Mouse (Mus musculus) lung, postnatal 14 days (tissue): ENCODE data around the gene Axl.
"Not testable (repeated sequence)": the region's sequence is repeated elsewhere in the genome, so short reads cannot be mapped to it uniquely, and the experiment has no call there.

ENCODE experiments used
- DNase-seq: peaks from one replicate; pipeline ENCODE4 v3.0.0; 2021

Axl gene

DNA sequence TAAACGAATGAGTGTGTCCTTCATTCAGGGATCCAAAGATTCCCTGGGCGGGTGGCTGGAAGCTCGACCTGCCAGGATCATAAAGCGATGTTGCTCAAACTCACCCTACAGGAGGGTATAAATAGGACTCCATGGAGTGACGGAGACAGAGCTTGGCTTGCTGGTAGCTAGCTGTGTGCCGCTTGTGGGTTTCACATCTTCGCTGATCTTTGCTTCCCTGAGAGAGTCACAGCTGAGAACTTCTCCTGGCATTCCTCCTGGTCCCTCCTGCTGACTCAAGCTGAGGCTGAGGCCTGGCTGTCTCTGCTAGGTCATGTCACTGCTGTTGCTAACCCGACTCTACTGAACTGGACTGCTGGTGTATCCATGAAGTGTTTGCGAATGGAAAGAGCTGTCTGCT, 4.5 kb upstream of the Axl start:
- not testable (repeated sequence) for DNase-seq

DNA sequence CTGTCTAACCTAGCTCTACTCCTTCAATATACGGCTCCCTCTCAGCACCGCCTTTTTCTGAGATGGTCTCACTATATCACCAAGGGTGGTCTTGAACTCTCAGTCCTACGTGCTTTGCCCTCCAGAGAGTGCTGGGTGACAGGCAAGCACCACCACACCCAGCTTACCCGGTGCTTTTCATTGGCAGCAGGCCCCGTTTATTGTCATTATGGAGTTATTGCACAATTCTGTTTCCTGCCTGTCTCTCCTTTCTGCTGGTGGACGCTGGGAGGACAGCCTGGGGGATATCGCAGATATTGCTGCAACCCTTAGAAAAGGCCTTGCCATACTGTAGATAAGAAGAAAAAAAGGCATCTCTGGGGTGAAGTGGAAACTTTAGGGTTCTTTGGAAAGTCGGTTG, 2.1 kb upstream of the Axl start:
- peak; percentile 54 for DNase-seq

DNA sequence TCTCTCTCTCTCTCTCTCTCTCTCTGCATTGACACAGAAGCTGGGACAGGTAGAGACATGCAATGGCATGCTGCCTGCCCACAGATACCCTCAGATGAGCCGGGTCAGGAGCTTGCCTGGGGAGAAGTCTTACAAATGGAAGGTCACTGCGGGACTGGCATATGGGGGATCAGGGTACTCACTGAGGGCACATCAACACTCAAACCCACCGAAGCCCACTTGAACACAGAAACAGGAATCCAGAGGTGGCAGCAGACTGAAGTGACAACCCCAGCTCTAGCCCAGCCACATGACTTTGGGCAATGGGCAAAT, 580 bp upstream of the Axl start:
- DNase-seq: no peak

DNA sequence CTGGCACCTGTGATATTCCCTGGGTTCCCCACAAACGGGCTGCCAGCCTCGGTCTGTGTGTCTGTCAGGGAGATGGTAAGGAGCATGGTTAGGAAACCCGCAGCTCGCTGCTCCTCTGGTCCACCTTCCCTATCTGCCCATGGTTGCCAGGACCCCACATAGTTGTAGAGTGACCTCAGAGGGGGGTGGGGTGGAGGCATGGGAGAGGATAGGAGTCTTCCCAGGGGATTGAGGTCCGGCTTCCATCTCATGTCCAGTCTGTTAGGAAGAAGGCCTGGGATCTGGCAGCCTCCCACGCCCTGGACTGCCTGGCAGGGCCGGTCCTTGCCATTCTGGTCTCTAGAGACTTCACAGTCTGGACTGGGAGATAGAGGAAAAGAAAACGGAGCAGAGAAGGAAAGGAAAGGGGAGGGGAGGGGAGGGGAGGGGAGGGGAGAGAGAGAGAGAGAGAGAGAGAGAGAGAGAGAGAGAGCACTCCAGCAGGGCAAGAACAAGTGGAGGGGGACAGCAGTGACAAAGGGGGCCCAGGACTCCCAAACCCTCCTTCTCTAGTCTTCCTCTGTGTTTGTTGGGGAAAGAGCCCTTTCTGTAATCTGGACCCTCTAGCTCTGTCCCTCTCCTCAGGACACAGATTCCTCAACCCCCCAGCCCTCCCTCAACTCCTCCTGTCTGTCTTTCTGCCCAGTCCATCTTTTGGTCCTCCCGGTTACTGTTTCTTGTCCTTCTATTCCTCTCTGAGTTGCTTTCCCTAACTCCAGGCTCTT, 867 bp downstream of the Axl start:
- DNase-seq: peak; percentile 27

DNA sequence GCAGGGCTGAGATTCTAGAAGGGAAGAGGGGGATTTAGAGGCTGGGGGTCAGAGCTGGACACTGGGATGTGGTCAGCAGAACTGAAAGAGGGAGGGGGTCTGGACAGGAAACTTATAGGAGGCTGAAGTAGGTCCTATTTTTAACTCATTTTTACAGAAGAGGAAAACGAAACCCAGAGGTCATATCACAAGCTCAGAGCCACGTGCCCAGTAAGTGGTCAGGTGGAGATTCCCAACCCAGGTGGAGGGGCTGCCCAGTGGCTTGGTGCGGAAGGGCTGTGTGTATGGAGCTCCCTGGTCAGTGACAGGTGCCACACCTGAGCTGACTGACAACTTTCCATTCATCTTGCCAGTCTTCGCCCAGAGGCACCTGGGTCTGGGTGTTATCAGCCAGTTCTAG, 1.5 kb downstream of the Axl start:
- no peak for DNase-seq

DNA sequence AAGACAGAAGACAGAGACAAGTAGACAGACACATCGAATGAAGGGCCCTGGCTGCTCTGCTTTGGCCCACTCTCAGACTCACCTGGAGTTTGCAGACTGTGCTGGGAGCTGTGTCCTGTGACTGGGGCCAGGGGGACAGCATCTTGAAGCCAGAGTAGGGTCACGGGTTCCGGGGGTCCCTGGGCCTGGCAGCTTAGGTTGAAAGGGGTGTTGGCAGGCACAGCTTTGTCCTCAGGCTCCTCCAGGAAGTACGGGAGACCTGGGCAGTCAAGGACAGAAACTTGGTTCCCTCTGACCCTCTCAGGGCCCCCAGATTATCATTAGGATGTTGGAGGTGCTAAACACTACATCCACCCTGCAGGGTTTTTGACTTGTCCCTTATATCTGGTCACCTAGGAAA, 2.8 kb downstream of the Axl start:
- DNase-seq: no peak

DNA sequence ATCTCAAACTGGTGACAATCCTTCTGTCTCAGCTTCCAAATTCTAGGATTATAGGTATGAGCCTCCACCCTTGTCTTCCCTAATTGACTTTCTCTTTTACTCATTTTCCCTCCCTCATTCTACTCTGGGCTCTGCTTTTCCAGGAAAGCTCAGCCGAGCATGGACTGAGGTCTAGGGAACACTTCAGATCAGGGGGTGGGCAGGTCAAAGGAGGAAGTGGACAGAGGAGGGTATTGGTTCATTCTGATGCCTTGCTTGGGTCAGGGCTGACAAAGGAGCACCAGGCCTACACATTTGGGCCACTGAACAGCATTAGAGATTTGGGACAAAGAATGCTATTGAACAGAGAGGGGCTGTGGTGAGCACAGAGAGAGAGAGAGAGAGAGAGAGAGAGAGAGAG, 3.7 kb downstream of the Axl start:
- DNase-seq: no peak

DNA sequence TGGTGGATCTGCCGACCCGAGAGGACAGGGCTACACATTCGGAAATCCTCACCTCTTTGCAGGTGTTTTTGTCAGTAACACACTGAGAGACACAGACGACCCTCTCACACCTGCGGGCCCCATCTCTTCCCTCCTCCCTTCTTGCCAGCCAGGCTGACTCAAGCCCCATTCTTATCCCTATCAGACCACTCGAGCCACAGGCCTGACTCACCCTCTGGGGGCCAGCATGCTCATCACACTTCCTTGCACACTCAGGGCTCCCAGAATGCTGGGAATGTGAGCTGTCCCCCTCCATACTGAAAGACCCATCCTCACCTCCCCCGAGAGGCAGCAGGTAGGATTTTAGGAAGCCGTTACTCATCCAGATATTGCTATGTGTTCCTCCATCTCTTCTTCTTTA, 4.8 kb downstream of the Axl start:
- no peak for DNase-seq

DNA sequence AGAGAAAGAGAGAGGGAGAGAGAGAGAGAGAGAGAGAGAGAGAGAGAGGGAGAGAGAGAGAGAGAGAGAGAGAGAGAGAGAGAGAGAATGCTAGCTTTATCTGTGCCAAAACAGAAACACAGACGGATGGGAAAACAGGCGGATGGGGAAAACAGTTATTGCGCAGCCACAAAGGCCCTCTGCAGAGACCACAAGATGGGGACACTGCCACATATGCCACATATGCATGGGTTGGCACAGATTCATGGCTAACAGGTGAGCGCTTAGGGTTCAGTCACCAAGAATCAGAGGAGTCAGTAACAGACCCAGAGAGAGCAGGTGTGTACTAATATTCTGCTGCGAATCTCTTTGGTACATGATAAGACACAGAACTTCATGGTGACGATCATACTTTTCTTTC, 5.8 kb downstream of the Axl start:
- DNase-seq: no peak

DNA sequence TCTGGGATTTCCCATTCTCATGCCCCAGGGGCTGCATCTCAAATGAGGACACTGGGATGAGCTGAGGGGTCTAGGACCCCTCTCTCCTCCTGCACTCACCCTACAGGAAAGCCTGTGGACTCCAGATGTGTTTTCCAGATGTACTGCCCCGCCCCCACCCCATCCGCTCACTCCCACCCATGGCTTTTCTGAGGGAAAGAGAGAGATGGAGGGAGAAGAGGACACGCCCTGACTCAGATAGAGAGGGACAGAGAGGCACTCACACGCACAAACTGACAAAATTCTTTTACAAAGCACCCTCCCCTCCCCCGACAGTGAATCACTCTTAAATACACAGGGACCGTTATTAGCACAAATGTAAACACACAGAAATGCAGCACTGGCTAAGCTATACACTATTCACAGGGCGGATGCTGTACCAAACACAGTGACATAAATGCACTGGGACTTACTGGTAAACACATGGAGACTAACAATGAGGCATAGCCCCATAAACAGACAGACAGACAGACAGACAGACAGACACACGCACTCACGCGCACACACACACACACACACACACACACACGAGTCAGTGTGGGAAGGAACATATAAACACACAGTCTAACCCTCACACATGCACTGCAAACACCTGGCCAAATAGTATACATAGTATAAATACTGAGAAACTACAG, 6.4 kb downstream of the Axl start:
- peak; percentile 38 for DNase-seq

DNA sequence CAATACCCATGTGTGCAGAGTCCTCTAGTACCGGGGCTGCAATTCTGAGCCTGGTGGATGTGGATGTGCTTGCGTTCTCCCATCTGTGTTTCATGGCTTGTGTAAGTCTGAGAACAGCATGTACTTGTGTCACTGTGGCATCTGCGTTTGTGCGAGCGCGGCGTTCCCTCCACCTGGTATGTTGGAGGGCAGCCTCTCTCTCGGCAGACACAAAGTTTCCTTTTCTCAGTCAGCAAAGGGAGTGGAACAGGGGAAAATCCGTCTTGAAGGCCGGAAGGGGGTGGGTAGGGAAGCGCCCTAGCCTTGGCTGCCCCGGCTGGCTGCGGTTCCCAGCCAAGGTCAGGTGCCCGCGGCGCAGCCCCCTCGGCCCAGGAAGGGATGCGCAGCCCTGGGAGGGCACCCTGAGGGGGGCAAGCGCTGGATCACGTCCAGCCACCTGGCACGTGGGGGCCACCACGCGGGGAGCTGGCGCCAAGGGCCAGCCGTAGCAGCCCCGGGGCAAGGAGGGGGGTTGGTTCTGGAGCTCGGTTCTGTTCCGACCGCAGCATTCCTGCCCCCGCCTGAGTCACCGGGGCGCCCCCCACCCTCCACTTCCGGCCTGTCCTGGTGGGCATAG, 7.1 kb downstream of the Axl start:
- DNase-seq: peak; percentile 45

DNA sequence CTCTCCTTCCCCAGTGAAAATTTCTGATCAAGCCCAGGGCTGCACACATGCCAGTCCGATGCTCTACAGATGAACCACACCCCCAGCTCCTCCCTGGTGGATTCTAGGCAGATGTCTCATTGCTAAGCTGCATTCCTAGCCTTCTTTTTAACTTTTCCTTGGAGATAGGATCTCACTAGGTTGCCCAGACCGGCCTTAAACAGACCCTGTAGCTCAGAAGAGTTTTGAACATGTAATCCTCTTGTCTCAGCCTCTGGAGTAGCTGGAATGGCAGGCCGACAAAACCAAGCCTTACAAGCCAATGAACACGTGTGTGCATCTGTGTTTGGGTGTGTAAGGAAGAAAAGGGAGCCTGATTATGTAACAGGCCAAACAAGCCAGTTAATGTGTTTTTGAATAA, 7.8 kb downstream of the Axl start:
- DNase-seq: no peak

DNA sequence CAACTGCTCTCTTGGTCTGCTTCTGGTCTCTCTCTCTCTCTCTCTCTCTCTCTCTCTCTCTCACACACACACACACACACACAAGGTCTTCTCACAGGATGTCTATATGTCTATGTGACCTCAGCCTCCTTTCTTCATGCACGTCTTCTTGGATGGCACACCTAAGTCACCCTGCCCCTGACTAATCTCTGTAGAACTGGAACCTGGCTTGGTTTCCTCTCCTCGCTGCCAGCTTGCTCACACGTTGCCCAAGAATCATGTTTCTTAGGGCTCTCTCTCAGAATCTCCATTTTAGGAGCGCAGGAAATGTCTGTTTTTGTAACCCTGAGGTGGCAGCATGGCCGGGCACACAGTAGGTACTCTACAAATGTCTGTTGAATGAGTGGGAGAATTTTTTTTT, 8.5 kb downstream of the Axl start:
- no peak for DNase-seq

DNA sequence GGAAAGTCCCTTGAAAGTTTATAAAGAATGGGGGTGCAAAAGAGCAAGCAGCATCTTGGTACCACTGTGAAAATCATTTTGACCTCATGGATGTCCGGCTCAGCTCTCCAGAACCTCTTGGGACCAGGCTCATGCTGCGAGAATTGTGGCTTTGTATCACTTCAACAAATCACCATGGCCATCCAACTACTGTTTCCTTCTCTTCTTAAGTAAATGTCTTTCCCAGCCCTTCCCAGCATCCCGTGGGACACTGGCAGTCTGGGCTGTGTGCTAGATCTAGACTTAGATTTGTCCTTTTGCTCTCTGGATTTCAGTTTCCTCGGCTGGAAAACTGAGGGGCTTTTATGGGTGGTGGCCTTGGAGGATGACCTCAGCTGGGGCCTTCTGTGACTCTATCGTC, 20.3 kb downstream of the Axl start:
- DNase-seq: no peak

DNA sequence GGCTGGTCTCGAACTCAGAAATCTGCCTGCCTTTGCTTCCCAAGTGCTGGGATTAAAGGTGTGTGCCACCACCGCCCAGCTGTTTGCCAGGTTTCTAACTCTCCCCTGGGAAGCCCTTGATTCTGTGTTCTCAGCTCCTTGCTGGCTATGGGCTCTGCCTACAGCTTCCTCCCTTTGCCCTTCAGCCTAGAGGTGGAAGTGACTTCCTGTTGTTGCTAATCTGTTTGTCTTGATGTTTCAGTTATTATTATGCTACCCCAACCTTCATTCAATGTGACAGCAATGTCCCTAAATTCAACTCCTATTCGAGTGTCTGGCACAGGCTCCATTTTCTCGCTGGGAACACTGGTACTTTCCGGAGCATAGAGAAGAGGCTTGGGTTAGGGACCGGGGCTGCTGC, 22.4 kb downstream of the Axl start:
- no peak for DNase-seq

DNA sequence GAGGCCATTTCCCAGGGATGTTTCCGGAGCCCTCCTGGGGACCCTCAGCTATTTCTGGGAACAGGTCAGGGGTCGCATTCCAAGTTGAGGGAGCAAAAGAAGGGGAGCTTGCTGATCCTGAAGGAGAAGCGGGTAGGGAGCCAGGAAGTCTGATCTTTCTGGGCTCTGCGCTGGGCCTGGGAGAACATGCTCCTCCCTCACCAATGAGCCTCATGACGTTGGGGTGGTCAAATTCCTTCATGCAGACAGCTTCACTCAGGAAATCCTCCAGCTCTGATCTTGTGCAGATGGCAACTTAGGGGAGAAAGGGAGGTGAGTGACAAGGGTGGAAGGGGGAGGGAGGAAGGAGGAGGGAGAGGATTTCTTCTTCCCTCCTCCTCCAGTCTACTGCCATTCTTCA, 24.3 kb downstream of the Axl start:
- DNase-seq: no peak

DNA sequence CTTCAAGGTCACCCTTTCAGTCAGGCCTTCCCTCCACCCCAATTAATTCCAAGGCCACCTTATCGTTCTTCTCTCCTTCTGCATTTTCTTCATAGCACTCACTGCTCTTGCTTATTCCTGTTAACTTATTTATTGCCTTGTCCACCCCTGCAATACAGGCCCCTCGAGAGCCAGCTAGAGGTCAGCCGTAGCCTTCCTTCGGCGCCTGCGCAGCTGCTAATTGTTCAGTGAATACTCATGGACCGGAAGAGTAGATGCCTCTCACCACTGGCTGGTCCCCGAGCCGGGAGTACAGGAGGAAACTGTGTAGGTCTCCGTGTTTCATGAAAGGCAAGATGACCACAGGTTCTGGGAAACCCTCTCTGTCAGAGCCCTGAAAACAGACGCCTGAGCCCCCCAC, 24.8 kb downstream of the Axl start:
- no peak for DNase-seq

DNA sequence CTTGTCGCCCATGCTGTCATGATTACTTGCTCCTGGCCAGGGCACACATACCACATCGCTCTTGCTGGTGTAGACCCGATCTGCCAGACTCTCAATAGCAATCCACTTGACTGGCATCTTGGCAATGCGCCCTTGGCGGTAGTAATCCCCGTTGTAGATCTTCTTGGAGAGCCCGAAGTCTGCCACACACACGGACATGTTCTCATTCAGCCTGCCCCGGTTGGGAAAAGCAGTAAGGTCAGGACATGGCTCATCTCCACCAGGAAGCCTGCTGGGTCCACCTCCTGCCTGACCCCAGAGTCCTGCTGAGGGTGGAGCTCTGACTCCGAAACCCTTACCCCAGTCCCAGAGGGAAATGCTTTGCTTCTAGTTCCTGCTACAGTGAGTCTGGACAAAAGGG, 27.2 kb downstream of the Axl start:
- peak; percentile 51 for DNase-seq

DNA sequence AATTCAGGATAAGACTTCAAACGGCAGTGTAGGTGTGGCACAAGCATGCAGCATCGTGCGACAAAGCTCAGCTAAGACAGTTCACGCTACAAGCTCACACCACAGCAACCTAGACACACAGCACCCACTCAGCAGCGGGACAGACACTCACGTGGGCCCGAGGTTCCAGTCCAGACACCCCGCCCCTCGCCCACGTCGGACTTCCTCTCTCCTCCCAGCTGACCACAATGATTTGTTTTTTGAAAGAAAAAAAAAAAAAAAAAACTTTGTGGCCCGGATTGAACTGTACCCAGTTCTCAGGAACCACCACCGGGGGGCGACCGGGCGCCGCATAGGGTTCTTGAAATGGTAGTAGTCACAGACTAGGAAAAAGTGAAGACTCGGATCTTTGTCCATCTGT, 32.5 kb downstream of the Axl start:
- DNase-seq: peak; percentile 94

DNA sequence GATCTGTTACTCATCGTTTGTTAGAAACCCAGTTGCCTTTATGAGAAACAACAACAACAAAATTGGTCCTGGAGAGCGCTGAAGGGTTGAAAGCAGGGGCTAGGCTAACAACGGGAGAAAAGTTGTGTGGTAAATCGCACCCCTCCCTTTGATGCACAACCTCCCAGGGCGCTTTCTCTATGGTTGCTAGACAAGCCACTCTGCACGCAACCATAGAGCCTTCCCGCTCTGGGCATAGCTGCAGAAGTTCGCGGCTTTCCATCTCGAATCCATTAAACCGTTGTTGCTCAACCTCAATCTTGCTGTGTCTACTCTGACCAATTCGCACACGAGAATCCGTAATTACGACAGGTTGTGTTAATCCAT, 33.1 kb downstream of the Axl start:
- peak; percentile 58 for DNase-seq

DNA sequence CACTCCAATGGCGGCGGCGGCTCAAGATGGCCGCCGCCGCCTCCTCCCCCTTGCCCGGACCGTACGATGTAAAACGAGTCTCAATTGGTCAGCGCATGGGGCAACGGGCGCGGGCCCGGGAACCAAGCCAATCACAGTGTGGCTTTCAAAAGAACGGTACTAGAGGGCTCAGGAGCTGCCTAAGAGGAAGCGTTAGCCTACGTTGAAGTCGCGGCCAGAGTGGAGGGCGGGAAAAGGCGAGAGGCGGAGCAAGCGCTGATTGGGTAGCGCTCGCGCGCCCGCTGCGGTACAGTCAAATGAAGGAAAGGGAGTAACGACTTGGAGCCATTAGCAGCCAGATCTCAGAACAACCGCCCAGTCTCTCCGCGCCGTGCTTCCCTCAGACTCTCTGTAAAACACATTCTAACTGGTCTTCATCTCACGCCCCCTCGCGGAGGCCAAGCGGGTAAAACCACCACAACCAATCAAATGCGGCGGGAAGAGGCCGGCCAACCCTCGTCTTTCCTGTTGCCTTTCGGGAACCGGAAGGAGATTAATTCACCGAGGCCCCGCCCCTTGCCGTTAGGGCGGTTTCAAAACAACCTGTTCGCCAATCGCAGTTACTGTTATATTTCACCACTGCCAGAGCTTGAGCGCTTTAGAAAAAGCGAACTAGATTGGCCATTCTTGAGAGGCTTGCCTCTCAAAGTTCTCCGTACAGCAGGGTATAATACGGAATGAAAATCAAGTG, 33.6 kb downstream of the Axl start, which contains the start of gene Hnrnpul1:
TSS of gene Hnrnpul1 (minus strand) at position 20 of the 730 bp plus-strand sequence.
- peak; percentile 100 for DNase-seq

DNA sequence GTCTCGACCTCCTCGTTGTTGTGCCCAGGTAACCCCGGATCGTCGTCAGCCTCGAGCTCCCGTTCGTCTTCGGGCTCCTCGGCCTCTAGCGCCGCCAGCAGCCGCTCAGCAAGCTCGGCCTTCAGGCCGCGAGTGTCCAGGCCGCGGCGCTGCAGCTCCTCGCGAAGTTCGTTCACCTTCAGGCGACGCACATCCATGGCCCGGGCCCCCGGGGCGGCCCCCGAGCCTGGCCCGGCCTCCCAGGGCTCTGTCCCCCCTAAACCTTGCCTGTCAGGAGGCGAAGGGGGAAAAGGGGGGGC, 34.1 kb downstream of the Axl start:
- DNase-seq: no peak

DNA sequence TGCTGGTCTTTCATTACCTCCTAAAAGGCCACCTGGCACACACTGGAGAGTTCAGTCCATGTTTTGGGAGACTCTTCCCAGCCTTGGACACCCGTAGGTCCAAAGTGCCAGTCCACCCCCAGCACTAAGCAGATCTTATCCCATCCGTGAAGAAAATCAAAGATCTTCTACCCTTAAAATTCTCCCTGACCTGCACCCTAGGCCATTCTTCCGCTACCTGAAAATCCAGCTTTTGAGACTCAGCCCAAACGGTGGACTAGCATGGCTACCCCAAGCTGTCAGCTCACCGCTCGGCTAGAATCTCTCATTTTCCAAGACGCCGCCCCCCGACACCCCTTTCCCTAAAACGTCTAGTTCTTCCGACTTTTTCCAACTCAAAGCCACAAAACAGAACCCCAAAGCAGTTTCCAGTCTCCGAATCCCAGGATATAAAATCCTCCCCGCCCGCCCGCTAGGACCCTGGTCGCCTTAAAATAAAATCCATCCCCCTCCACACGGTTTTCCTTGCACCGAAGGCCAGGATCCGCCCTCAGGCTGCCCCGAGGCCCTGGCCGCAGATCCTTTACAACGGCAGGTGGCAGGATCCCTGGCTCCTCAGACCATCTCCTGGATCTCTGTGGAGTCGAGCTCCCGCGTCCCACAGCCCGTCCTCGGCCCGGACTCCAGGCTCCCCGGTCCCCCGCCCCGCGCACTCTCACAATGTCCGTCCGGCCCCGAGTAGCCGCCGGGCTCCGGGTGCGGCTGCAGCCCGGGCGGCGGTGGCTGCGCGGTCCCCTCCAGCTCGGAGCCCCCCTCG, 34.7 kb downstream of the Axl start:
- peak; percentile 25 for DNase-seq
